Mouse (Mus musculus) stomach, postnatal 0 days (tissue): ENCODE data around the gene Snx22.

Experiments
- CTCF ChIP-seq: IDR thresholded peaks from 2 replicates; pipeline ENCODE4 v1.5.1; 2016; ENCODE audit warnings: antibody characterized with exemption, low read depth, mild to moderate bottlenecking, moderate library complexity
- EP300 ChIP-seq: optimal IDR thresholded peaks from 2 replicates; pipeline ENCODE3; 2016; ENCODE audit warnings: antibody characterized with exemption

GRCm38 (mm10) chr9:66053620-66054019, 15.9 kb downstream of the Snx22 start:
- peak; percentile 24 for TF ChIP-seq CTCF
- no peak for TF ChIP-seq EP300
